Mouse (Mus musculus) CH12.LX (cell line): ENCODE results near the gene Dkc1. TPM values are rescaled to one million over a fixed set of nuclear protein-coding genes. Genes with fewer than 3 reads are reported as not detected.

Experiments used
- DNase-seq: peaks from one replicate; pipeline ENCODE4 v3.0.0-alpha.2; 2013; ENCODE audit errors: extremely low read depth
- H3K27ac ChIP-seq: 2 replicates; pipeline ENCODE4 v1.5.1; 2012; ENCODE audit warnings: low read depth, mild to moderate bottlenecking, control low read depth, moderate library complexity; ENCODE audit not compliant: insufficient read depth
- H3K27me3 ChIP-seq: replicated peaks from 2 replicates; pipeline ENCODE3; 2012; ENCODE audit warnings: inconsistent platforms
- H3K36me3 ChIP-seq, 2 experiments: replicated peaks in 1 of 2; 2 replicates each; pipeline versions ENCODE3 to v1.6.1; 2012; ENCODE audit warnings: inconsistent platforms in 1 of 2, low read length in 1 of 2, mild to moderate bottlenecking in 1 of 2, mixed read lengths in 1 of 2, moderate library complexity in 1 of 2; ENCODE audit not compliant: control insufficient read depth in 1 of 2, insufficient read depth in 1 of 2
- H3K4me1 ChIP-seq, 2 experiments: 2 replicates each; pipeline ENCODE4 v1.6.1; 2012; ENCODE audit warnings: inconsistent platforms in 1 of 2, moderate library complexity in 1 of 2; ENCODE audit not compliant: insufficient read depth in 2 of 2, control insufficient read depth in 1 of 2
- H3K4me2 ChIP-seq: 2 replicates; pipeline ENCODE4 v1.6.1; 2012; ENCODE audit warnings: low read depth, mild to moderate bottlenecking, control low read depth; ENCODE audit not compliant: poor library complexity, insufficient read depth, severe bottlenecking
- H3K4me3 ChIP-seq, 3 experiments: fragments of 150-350 bp in 1 of 3; sonication (generic) in 1 of 3; replicated peaks in 1 of 3; 2 replicates each; pipeline versions ENCODE3 to v1.5.1; 2011 to 2012; ENCODE audit warnings: low read depth in 2 of 3, low read length in 2 of 3, mild to moderate bottlenecking in 2 of 3, moderate library complexity in 2 of 3, control low read depth in 1 of 3, improper control_type of control experiment in 1 of 3, inconsistent platforms in 1 of 3, mixed read lengths in 1 of 3; ENCODE audit not compliant: poor library complexity in 1 of 3
- H3K79me2 ChIP-seq: replicated peaks from 2 replicates; pipeline ENCODE4 v1.6.1; 2012; ENCODE audit warnings: mild to moderate bottlenecking, moderate library complexity; ENCODE audit not compliant: control insufficient read depth, poor library complexity, insufficient read depth, severe bottlenecking; ENCODE audit errors: extremely low read depth
- H3K9ac ChIP-seq: 2 replicates; pipeline ENCODE4 v1.6.1; 2012; ENCODE audit warnings: low read depth, mild to moderate bottlenecking, control low read depth, moderate library complexity; ENCODE audit not compliant: insufficient read depth
- H3K9me3 ChIP-seq: replicated peaks from 2 replicates; pipeline ENCODE3; 2012; ENCODE audit warnings: low read length, inconsistent platforms, mixed read lengths
- BHLHE40 ChIP-seq: IDR thresholded peaks from 2 replicates; pipeline ENCODE4 v1.6.1; 2011; ENCODE audit warnings: mild to moderate bottlenecking, low read depth, low read length, improper control_type of control experiment
- CHD2 ChIP-seq: IDR thresholded peaks from 2 replicates; pipeline ENCODE4 v1.6.1; 2011; ENCODE audit warnings: low read length, improper control_type of control experiment
- CTCF ChIP-seq, 2 experiments: IDR thresholded peaks in 1 of 2; conservative IDR thresholded peaks in 1 of 2; 2 replicates each; pipeline ENCODE4 v1.5.1; 2011 to 2012; ENCODE audit warnings: low read depth in 2 of 2, low read length in 2 of 2, improper control_type of control experiment in 1 of 2, inconsistent platforms in 1 of 2, mild to moderate bottlenecking in 1 of 2, moderate library complexity in 1 of 2
- E2F4 ChIP-seq: IDR thresholded peaks from 2 replicates; pipeline ENCODE4 v1.6.1; 2011; ENCODE audit warnings: low read depth, low read length, improper control_type of control experiment; ENCODE audit not compliant: insufficient replicate concordance
- ELF1 ChIP-seq: IDR thresholded peaks from 2 replicates; pipeline ENCODE4 v1.6.1; 2014; ENCODE audit warnings: low read depth, mild to moderate bottlenecking, inconsistent platforms, low read length, improper control_type of control experiment
- EP300 ChIP-seq: IDR thresholded peaks from 2 replicates; pipeline ENCODE4 v1.6.1; 2011; ENCODE audit warnings: low read length, improper control_type of control experiment
- GABPA ChIP-seq: IDR thresholded peaks from 2 replicates; pipeline ENCODE4 v1.6.1; 2012; ENCODE audit warnings: low read depth, low read length, improper control_type of control experiment, inconsistent platforms; ENCODE audit not compliant: insufficient replicate concordance
- HCFC1 ChIP-seq: IDR thresholded peaks from 2 replicates; pipeline ENCODE4 v1.6.1; 2012; ENCODE audit warnings: low read depth, mild to moderate bottlenecking, inconsistent platforms, low read length, improper control_type of control experiment
- IRF4 ChIP-seq: IDR thresholded peaks from 2 replicates; pipeline ENCODE4 v1.6.1; 2014; ENCODE audit warnings: low read depth, mild to moderate bottlenecking, inconsistent platforms, low read length, improper control_type of control experiment
- KAT2A ChIP-seq: IDR thresholded peaks from 2 replicates; pipeline ENCODE4 v1.6.1; 2012; ENCODE audit warnings: low read length, improper control_type of control experiment, inconsistent platforms; ENCODE audit not compliant: insufficient replicate concordance
- MAFK ChIP-seq: IDR thresholded peaks from 2 replicates; pipeline ENCODE4 v1.6.1; 2011; ENCODE audit warnings: low read length, improper control_type of control experiment; ENCODE audit not compliant: insufficient replicate concordance
- MAX ChIP-seq: IDR thresholded peaks from 2 replicates; pipeline ENCODE4 v1.6.1; 2011; ENCODE audit warnings: low read length, improper control_type of control experiment
- MYC ChIP-seq: IDR thresholded peaks from 2 replicates; pipeline ENCODE4 v1.6.1; 2011; ENCODE audit warnings: low read depth, mild to moderate bottlenecking, improper control_type of control experiment, low read length
- PAX5 ChIP-seq: IDR thresholded peaks from 2 replicates; pipeline ENCODE4 v1.6.1; 2012; ENCODE audit warnings: low read length, inconsistent platforms, mixed read lengths
- SMC3 ChIP-seq: IDR thresholded peaks from 2 replicates; pipeline ENCODE4 v1.6.1; 2011; ENCODE audit warnings: low read depth, low read length, improper control_type of control experiment
- TBP ChIP-seq: conservative IDR thresholded peaks from 2 replicates; pipeline ENCODE4 v1.6.1; 2011; ENCODE audit warnings: low read depth, low read length, improper control_type of control experiment
- UBTF ChIP-seq: IDR thresholded peaks from 2 replicates; pipeline ENCODE4 v1.6.1; 2012; ENCODE audit warnings: low read depth, mild to moderate bottlenecking, inconsistent platforms, low read length, improper control_type of control experiment, moderate library complexity
- USF2 ChIP-seq: conservative IDR thresholded peaks from 2 replicates; pipeline ENCODE4 v1.6.1; 2011; ENCODE audit warnings: low read depth, low read length, improper control_type of control experiment
- ZC3H11A ChIP-seq: IDR thresholded peaks from 2 replicates; pipeline ENCODE4 v1.6.1; 2012; ENCODE audit warnings: low read depth, mild to moderate bottlenecking, inconsistent platforms, low read length, improper control_type of control experiment
- ZMIZ1 ChIP-seq: IDR thresholded peaks from 2 replicates; pipeline ENCODE4 v1.6.1; 2012; ENCODE audit warnings: low read depth, mild to moderate bottlenecking, inconsistent platforms, low read length, improper control_type of control experiment
- ZNF384 ChIP-seq: IDR thresholded peaks from 2 replicates; pipeline ENCODE4 v1.6.1; 2012; ENCODE audit warnings: low read depth, low read length, improper control_type of control experiment, inconsistent platforms
- dilution Hi-C: fragments of 300-500 bp; cut with MboI; formaldehyde crosslinking; loops from 2 replicates; pipeline ENCODE4 v1.14.3; 2020; ENCODE audit warnings: low sequenced_read_pairs; ENCODE audit not compliant: extremely low pct_unique_long_range_greater_than_20kb, extremely low pct_ligation_motif_present
- in situ Hi-C: fragments of 300-500 bp; cut with MboI; formaldehyde crosslinking; loops from 3 replicates; pipeline ENCODE4 v1.14.3; 2019; ENCODE audit warnings: low sequenced_read_pairs, low pct_ligation_motif_present, low pct_unique_long_range_greater_than_20kb, mixed read lengths
- polyA plus RNA-seq: library from polyadenylated mRNA; unstranded; fragments of >175 nt; gene quantifications from 2 replicates; pipeline ENCODE4 v1.2.1, GENCODE M21; 2012; ENCODE audit warnings: low read depth; ENCODE audit not compliant: insufficient read length
- total RNA-seq, 2 experiments: library from RNA; depleted of rRNA; stranded (reverse); fragments of 300-350 nt in 1 of 2; fragments of >200 nt in 1 of 2; gene quantifications; 2 replicates each; pipeline ENCODE4 v1.2.3; 2012 to 2014

The Dkc1 gene
- total and polyA plus RNA-seq, 3 experiments: 110 to 273 (median 260) TPM

GRCm38 (mm10) chrX:75098799-75099198 lies 3.1 kb downstream of the Dkc1 start:
- DNase-seq: no peak
- in situ Hi-C loops: no loop called here
- no peak overlapping the region for H3K9ac ChIP-seq
- TF ChIP-seq BHLHE40 (0 out of 2 replicates have a peak, but pooled peaks have one; percentile 18), E2F4 (no peak), IRF4 (peak; percentile 74), EP300 (peak; percentile 52), ZNF384 (peak; percentile 68)
- TF ChIP-seq, all 38 proteins: peak for 4
- dilution Hi-C loops: no loop called here
- H3K4me3 ChIP-seq: peak overlapping the region in 1 of 3 experiments; percentile 71
- peaks cover 14% of the 10 kb centered on the region; the same call in 1 of the 2 replicates for H3K79me2 ChIP-seq
- H3K36me3 ChIP-seq: peaks cover 13 to 35% of the 10 kb centered on the region in 2 experiments
- H3K4me1 ChIP-seq: peaks cover 0 to 10% of the 10 kb centered on the region in 2 experiments; a peak in 1 of 4 replicates
- H3K27me3 ChIP-seq: no peaks in the 10 kb centered on the region
- no peak overlapping the region for H3K27ac ChIP-seq
- no peaks in the 10 kb centered on the region for H3K9me3 ChIP-seq
- peak overlapping the region; percentile 61 for H3K4me2 ChIP-seq

DNA sequence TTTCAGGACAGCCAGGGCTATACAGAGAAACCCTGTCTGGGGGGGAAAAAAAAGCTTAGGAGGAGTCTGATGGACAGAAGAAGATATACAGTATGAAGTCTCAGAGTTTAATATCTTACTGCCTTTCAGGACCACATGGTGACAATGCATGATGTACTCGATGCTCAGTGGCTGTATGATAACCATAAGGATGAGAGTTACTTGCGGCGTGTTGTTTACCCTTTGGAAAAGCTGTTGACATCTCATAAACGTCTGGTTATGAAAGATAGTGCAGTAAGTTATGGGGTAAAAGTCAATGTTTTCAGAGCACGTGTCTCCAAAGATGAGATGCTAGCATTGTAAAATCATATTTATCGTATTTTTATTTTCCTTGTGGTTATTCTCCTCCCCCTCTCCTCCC lies 6.6 kb downstream of the Dkc1 start:
- in situ Hi-C loops (no loop called here), dilution Hi-C loops (no loop called here)
- no peak for TF ChIP-seq ZC3H11A
- TF ChIP-seq KAT2A: no peak
- TF ChIP-seq ELF1: no peak
- no peak for TF ChIP-seq ZMIZ1
- no peak for TF ChIP-seq HCFC1
- TF ChIP-seq TBP: no peak
- no peak for TF ChIP-seq MAX
- no peak for TF ChIP-seq CTCF (conservative IDR thresholded peaks at IDR 0.05 in 1 of 2, IDR thresholded peaks at IDR 0.05 in 1 of 2; ENCODE audit: low read depth in 2 of 2, low read length in 2 of 2)
- TF ChIP-seq SMC3: no peak
- no peak for TF ChIP-seq USF2
- TF ChIP-seq UBTF: no peak
- TF ChIP-seq MYC: no peak
- no peak for TF ChIP-seq CHD2
- no peak for TF ChIP-seq MAFK
- TF ChIP-seq PAX5: no peak
- no peak for TF ChIP-seq GABPA
- Histone ChIP-seq H3K36me3 (peaks cover 33 to 63% of the 10 kb centered on the region in 2 experiments), H3K27ac (no peak overlapping the region), H3K9ac (no peak overlapping the region), H3K4me2 (no peak overlapping the region), H3K9me3 (no peaks in the 10 kb centered on the region), H3K27me3 (no peaks in the 10 kb centered on the region), H3K4me3 (no peak overlapping the region), H3K79me2 (peaks cover 12% of the 10 kb centered on the region; the same call in 1 of the 2 replicates), H3K4me1 (peaks cover 0 to 10% of the 10 kb centered on the region in 2 experiments; a peak in 1 of 4 replicates)
- DNase-seq: no peak
